Mouse (Mus musculus): ENCODE results near the gene BC051665.

Gene BC051665

DNA sequence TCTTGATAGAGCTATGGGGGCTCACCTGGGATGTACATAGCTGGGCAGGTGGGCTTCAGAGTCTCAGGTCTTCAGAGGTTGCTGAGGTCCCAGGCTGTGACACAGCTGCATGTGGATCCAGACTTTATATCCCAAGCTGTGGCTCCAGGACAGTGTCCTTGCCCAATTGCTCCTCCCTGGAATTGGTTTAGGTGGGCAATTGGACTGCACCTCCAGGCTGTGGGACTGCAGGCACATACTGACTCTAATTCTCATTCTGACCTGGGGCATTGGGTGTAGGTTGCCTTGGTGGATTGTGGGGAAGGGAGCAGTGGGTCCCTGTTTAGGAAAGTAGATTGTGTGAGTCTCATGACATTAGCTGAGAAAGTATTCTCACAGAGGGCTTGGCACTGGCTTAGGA is at the start of gene BC051665:
Gene BC051665 (minus strand): TSS at position 101 of the 400 bp plus-strand sequence.
- DNase-seq (ENCODE audit: low read depth, low spot score): no peak

DNA sequence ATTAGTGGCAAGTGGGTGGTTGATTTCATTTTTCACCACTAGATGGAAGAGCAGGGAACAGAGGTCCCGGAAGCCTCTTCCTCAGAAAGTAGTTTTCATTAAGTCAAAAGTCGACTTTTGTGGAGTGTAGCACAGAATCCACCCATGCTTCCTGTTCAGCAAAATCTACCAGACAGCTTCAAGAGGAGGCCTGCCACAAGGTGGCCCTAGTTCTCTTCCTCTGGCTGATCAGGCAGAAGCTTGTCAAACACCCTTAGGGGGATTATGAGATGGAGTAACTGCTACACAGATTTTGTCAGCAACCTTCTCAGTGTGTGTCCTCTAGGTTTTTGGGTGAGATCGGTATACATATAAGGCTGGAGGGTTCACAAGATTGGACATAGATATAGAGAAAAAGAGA is 39.9 kb upstream of the BC051665 start:
- DNase-seq (ENCODE audit: low read depth, low spot score): no peak

DNA sequence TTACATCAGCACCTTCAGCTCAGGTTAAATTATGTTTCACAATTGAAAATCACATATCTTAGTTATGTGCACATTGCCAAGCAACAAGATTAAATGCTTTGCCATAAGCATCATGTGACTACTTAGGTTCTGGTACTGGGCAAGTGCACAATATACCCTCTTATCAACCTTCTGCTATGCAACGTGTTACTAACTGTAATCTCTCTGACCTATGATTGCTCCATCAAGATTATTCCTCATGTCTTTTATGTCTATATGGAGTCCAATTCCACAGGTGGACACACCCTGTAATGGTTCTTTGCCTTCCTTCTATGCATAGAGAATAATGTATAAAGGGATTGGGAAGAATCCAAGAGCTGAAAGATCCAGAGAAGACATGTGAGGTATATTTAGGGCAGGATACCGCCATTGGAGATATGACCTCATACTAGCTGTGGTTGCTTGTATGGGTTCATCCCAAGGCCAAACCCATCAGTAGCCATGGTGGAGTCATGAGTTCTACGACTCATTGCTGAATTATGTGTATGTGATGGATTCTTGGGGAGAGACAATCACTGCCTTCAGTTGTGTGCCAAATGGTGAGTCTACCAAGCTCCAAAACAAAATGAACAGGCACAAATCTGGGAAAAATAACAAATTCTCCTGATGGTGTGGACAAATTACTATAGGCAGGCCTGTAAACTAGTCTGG is 34.5 kb upstream of the BC051665 start:
- DNase-seq (ENCODE audit: low read depth, low spot score): no peak

DNA sequence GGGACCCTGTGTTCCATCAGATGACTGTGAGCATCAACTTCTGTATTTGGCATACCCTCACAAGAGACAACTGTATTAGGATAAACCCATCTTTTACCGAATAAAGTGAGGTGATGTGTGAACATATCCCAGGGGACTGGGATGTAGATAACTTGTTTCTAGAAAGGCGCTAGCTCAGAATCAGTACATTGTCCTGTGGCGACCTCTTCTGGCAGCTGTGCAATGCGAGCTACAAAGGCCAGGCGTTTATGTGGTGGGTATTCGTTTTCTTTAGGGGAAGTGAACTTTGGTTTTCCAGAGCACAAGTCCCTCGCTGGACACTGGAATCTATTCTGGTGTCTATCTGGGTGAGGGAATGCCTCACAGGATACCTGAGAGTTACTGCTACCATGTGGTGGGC is 33.3 kb upstream of the BC051665 start:
- no peak for DNase-seq (ENCODE audit: low read depth, low spot score)

DNA sequence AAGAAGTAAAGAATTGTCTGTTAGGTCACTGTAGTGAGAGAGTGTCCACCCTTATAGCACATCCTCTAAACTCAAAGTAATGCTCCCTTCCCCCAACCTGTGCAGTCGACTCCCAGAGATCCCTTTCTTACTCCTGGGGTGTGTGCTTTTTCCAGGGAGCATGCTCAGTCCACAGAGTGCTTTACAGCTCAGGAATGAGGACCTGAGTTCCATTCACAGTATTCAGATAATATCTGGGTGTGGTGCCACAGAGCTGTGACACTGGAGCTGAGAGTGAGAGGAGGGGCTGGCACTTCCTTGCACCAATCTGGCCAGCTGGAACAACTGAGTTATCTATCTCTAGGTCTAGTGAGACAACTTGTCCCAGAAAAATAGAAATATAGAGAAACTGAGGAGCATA is 27.6 kb upstream of the BC051665 start:
- no peak for DNase-seq (ENCODE audit: low read depth, low spot score)

DNA sequence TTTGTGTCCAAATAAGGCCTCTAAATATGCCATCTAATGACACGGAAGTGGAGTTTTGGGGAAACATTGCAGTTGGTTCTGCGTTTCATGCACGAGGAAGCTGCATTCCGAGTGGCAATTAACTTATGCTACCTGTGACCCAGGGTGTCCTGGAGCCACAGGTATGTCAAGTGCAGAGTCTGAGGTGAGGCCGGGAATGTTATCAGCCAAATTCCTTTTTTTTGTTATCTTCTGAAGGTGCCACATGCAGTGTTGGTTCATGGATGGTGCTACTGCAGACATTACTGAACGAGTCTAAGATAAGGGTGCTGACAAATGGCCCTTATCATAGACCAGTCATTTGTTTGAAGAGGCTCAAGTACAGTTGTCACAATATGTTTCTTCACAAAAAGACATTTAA is 26.6 kb upstream of the BC051665 start:
- no peak for DNase-seq (ENCODE audit: low read depth, low spot score)

DNA sequence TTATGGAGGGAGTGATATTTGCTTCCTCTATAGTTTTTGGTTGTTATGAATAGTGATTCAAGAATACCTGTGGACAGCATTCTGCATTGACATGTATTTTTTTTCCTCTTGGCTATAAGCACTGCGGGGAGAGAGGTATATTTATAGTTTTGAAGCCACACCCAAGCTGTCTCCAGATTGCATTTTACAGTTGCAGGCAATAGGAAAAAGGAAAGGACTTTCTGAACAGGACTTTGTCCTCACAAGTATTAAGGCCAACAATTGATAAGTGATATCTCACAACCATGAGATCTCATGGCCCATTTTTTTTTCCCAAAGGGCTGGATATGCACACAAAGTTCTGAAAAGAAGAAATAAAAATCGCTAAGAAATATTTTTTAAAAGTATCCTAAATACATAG is 23.5 kb upstream of the BC051665 start:
- no peak for DNase-seq (ENCODE audit: low read depth, low spot score)

DNA sequence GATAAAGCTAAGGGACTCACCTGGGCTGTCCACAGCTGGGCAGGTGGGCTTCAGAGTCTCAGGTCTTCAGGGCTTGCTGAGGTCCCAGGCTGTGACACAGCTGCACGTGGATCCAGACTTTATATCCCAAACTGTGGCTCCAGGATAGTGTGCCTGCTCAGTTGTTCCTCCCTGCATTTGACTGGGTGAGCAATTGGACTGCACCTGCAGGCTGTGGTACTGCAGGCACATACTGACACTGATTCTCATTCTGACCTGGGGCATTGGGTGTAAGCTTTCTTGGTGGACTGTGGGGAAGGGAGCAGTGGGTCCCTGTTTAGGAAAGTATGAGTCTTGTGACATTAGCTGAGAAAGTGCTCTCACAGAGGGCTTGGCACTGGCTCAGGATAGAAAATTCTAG is 16.6 kb upstream of the BC051665 start, which contains the start of gene Ctsll3:
Gene Ctsll3 (minus strand): TSS at position 101 of the 400 bp plus-strand sequence.
- no peak for DNase-seq (ENCODE audit: low read depth, low spot score)

DNA sequence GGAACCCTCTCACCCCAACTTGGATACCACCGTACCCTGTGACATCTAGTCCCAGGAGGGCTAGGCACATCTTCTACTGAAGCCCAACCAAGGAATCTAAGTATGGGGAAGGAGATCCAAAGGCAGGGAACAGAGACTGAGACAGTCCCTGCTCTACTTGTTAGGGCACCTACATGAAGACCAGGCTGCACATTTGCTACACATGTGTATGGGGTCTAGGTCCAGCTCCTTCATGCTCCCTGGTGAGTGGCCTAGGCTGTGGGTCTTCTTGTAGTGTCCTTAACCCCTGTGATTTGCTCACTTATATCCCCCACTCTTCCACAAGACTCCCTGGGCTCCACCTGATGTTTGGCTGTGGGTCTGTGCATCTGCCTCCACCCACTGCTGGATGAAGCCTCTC is 3.3 kb upstream of the BC051665 start:
- DNase-seq (ENCODE audit: low read depth, low spot score): no peak

DNA sequence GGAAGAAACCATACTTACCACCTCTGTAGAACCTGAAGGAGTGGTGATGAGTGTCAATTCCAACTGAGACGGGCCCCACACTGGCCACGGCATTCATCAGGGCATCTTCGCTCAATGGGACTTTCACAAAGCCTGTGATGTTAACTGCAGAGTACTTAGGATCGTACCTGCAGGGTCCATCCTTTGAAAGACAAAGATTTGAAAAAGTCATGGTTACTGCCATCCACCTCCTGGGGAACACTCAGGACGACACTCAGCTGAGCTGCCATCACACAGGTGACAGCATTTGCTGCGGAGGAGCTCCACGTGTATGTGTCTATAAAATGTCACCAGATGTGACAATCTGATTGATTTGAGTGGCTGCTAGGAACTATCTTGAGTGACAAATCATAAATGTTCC is 2.9 kb downstream of the BC051665 start:
- no peak for DNase-seq (ENCODE audit: low read depth, low spot score)

DNA sequence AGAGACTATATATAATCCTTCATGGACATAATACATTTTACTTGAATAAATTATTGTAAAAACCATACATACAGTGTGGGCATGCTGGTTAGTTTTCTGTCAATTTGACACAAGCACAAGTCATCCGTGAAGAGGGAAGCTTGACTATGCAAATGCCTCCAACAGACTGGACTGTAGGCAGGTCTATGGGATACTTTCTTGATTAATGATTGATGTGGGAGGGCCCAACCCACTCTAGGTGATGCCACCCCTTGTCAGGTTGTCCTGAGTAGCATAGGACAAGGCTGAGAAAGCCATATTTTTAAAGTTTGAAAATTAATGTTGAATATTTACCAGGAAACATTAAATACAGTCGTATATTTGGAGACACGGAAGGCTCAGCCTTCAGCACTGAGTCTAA is 5.6 kb downstream of the BC051665 start:
- DNase-seq (ENCODE audit: low read depth, low spot score): no peak

DNA sequence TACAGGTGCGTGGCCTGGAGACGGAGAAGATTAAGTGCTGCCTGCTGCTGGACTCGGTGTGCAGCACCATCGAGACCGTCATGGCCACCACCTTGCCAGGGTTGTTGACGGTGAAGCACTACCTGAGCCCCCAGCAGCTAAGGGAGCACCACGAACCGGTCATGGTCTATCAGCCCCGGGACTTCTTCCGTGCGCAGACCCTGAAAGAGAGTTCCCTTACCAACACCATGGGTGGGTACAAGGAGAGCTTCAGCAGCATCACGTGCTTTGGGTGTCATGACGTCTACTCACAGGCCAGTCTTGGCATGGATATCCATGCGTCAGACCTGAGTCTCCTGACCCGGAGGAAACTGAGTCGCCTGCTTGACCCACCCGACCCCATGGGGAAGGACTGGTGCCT is 25.0 kb downstream of the BC051665 start:
- DNase-seq (ENCODE audit: low read depth, low spot score): no peak

DNA sequence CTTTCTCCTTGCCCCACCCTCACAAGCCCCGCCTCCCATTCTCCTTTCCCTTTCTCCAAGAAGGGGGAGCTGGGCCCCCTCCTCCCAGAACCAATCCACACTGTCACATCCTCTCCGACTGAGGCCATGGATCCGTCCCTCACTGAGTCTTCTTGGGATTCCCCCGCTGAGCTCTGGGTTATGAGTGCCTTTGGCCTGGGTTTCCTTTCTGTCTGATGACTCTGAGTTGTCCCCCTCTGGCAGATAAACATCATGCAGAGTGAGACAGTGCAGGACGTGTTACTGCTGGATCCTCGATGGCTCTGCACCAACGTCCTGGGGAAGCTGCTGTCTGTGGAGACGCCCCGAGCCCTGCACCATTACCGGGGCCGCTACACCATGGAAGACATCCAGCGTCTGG is 25.8 kb downstream of the BC051665 start:
- no peak for DNase-seq (ENCODE audit: low read depth, low spot score)

DNA sequence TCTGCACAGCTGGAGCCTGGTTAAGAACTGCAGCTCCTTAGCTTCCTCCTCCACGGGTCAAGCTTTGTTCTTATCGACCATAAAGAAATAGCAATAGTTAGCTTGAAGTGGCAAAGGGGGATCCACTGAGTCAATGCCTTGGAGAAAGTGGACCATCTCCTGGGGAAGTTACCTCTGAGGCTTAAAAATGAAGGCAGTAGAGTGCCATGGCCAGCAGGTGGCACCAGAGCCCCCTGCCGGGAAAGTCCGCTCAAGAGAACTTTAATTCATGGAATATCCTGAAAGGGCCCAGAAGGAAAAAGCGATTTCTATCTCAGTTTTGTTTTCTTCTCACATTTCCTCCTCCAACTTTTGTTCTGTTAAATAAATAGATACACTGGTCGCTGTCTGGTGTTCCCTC is 27.0 kb downstream of the BC051665 start:
- DNase-seq (ENCODE audit: low read depth, low spot score): no peak

DNA sequence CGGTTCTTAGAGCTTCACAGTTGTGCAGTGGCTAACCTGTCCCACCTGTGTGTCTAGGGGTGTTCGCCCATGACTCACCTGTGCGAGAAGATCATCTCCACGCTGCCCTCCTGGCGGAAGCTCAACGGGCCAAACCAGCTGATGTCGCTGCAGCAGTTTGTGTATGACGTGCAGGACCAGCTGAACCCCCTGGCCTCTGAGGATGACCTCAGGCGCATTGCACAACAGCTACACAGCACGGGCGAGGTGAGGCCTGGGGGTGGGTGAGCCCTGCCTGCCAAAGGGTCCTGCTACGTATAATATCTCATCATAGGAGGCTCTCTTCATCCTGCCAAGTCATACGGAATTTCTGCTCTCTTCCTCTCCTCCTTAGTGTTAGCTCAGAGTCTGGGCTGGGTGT is 28.9 kb downstream of the BC051665 start:
- no peak for DNase-seq (ENCODE audit: low read depth, low spot score)

DNA sequence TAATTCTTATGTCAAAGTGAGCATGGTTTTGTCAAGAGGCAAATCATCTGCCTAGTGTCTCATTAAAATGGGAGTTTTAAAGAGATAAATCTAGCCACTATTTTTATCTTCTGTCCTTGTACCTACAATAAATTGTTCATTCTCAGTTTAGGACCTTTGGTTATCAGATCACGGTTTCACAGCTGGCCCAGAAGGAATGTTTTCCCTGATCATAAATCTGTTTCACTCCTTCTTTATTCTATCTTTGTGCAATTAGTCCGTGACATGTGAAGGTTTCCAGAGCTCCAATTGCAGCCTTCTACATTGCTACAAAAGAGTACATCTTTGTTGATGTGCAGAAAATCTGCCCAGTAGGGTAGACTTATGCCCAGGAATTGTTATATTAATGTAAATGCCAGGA is 30.9 kb downstream of the BC051665 start:
- no peak for DNase-seq (ENCODE audit: low read depth, low spot score)

DNA sequence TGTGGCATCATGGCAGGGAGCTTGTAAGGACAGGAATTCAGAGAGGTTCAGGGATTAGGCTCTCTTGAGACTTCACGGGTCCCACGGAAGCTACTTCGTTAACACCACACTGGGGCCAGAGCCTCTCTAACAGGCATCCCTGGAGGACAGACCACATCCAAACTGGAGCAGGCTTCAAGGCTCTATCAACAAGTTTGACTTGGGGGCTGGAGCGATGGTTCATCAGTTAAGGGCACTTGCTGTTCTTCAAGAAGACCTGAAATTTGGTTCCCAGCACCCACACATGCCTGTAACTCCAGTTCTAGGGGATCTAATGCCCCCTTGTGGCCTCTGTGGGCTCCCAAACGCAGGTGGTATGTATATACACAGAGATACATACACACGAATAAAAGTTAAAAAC is 32.9 kb downstream of the BC051665 start:
- DNase-seq (ENCODE audit: low read depth, low spot score): no peak

DNA sequence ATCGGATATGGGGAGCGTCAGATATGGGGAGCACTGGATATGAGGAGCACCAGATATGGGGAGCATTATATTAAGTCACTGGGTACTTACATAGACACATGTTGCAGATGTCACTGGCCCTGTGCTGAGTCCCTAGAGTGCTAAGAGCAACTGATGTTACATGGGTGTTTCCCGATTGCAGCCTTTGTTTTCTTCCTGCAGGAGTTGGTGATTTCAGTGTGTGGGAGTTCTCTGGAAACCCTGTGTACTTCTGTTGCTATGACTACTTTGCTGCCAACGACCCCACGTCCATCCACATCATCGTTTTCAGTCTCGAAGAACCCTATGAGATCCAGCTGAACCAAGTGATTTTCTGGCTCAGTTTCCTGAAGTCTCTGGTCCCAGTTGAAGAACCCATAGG is 35.2 kb downstream of the BC051665 start:
- DNase-seq (ENCODE audit: low read depth, low spot score): no peak

DNA sequence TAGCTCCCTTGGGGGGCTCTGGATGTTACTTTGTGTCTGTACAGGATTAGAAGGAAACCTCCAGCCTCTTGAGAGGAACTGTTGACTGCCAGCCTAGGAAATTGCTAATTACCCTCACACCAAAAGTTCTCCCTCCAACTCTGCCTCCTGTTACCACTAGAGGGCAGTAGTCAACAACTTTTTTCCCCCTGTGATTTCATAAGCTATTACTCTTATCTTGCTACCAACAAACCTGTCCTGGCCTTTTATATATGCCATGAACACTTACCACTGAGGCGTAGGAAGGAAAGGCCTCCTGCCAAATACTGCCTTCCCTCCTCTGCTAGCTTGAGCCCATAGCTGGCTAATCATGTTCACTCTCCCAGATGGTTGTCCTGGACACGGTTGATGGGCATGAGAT is 37.6 kb downstream of the BC051665 start:
- no peak for DNase-seq (ENCODE audit: low read depth, low spot score)

DNA sequence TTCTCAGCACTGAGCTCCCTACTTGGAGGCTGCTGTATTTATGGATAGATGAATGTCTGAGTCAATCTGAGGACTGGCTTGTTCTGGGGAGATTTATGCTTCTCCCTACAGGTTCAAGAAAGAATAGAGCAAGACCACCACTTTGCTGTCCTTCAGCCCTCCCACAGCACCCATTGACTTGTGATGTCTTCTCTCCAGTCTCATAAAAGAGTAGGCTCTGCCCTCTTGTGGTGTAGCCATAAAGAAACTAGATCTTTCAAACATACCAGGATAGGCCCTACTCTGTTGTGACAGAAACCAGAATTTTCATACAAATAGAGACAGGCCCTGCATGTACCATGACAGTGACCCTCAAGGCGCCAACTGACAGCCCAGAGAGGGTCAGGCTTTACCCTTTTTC is 39.0 kb downstream of the BC051665 start:
- no peak for DNase-seq (ENCODE audit: low read depth, low spot score)

DNA sequence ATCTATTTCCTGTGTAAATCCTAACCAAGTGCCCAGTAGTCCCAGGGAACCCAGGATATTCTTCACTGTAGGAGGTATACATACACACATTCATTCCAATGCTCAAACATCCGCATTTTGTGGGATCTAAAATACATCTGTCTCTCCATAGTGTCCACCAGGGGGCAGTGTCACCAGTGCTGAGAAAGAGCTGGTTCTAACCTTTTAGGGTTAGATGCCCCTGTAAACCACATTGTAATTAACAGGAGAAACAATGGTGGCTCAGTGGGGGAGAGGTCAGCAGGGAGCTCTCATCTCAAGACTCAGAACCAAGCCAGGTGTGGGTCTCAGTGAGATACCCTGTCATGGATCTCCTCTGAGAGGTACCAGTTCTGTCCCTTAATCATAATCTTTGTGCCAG is 39.9 kb downstream of the BC051665 start:
- DNase-seq (ENCODE audit: low read depth, low spot score): no peak

DNA sequence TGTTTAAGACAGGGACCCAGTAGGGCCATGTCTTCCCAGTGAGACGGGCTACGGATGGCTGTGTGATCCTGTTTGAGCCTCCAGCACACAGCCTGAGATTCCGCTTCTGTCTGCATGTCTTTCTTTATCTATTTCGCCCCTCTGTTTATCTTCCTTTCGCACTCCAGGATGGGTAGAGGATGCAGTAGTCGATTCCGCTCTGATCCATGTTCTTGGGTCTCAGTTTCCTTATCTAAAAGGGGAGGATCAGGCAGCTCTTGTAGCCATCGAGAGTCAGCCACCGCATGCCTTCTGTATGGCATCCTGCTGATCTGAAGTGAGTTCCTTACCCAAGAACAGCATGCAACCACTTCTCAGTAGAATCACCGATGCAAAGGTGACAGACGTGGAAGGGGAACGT is 40.8 kb downstream of the BC051665 start:
- no peak for DNase-seq (ENCODE audit: low read depth, low spot score)

DNA sequence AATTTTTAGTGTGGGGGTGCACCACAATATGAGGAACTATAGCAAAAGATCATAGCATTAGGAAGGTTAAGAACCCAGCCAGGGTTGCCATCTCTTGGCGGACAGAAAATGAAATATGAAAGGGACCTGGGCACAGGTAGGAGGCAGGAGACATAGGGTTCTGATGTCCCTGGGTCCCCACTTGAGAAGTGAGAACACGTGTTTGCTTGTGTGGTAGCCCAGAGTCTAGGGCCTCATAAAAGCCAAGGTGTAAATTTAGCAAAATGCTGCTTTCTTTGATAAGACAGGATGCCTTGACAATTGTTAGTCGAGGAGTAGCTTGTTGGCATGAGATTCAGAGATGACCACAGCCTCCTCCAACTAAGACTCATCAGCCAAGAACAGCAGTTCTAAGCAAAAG is 41.4 kb downstream of the BC051665 start:
- DNase-seq (ENCODE audit: low read depth, low spot score): no peak

DNA sequence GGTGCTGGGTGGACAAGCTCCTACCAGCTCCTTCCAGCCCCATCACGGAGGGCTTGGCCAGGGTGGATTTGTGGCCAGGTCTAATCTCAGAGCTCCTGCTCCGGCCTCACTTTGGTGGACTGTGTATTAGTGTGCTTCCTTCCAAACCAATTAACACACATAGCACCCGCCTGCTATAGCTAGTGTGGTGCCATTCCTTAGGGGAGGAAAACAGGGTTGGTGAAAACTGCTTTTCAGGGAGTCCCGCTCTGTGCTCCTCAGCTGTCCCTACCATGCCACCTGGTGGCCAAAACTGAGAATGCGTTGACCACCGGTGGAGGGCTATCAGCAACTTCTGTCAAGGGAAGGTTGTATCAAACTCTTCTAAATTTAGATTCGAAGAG is 42.1 kb downstream of the BC051665 start:
- peak; percentile 44 for DNase-seq (ENCODE audit: low read depth, low spot score)

All from skeletal muscle tissue, adult 2 months (tissue).